Mouse (Mus musculus) fibroblast of lung, adult 2 months (primary cell): ENCODE data around the gene AU022252.
A peak's percentile ranks its signal among the peaks of the same experiment; 100 is the strongest.

Source experiments
- DNase-seq: peaks from one replicate; pipeline ENCODE4 v3.0.0-alpha.2; 2011; ENCODE audit warnings: low read depth

AU022252 gene

DNA sequence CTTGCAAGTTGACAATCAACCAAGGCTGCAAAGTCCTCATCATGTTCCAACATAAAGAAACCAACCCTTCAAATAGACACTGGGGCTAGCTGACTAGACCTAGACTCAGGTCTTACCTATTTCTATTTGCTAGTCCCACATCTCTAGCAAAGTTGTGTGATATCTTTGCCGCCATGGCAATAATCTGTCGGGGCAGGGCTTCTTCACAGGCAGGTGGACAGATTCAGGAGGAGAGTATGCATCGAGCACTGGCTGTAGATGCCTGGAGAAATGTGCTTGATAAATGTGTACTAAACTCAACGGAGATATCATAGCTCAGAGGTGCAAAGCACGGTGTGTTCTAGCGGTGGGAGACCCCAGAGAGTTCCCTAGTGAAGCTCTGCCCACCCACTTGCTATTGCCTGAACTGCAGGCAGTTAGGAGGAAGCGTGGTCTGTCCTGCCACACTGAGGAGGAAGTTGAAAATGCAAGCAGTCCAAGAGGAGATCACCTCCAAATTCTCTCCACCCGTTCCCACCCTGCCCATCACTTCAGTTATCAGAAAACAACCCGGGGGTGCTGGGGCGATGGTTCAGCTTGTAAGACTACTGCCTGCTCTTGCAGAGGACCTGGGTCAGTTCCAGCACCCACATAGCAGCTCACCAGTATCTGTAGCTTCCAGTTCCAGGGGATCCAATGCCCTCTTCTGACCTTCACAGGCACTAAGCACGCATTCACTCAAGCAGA is 44.3 kb downstream of the AU022252 start:
- DNase-seq = no peak

GRCm38 (mm10) chr4:119185771-119186170 is 46.7 kb downstream of the AU022252 start:
- no peak for DNase-seq

DNA sequence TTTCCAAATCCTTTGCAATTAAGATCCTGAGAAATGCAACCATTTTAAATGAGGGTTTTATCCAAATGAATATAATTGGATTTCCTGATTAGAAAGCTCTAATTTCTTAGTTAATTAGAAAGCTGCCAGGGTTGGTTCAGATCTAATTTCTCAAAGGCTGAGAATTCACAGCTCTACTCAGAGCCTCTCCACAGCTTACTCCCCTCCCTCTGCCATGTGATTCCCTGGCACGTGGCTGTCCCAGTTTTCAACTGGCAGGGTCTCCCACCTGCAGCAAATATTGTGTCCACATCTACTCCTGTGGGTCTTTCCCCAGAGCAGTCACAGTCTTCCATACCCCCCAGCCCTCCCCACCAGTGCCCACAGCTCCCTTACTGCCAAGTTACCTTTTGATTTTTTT is 49.0 kb downstream of the AU022252 start:
- no peak for DNase-seq

DNA sequence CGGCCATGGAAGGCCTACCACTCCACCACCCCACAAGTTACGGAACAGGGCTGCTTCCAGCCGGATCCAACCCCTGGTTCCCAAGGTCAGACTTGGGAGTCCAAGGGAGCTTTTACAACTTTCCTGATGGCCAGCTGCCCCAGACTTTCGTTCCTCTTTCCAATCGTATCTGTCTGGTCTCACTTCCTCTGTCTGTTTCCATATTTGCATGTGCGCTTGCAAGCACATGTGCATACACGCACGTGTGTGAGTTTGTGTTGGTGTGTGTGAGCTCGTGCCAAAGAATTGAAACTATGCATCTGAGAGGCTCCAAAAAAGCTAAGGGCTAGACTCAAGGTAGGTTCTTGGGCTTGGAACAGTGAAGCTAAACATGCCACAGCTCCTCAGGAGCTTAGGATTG is 51.1 kb downstream of the AU022252 start:
- no peak for DNase-seq

DNA sequence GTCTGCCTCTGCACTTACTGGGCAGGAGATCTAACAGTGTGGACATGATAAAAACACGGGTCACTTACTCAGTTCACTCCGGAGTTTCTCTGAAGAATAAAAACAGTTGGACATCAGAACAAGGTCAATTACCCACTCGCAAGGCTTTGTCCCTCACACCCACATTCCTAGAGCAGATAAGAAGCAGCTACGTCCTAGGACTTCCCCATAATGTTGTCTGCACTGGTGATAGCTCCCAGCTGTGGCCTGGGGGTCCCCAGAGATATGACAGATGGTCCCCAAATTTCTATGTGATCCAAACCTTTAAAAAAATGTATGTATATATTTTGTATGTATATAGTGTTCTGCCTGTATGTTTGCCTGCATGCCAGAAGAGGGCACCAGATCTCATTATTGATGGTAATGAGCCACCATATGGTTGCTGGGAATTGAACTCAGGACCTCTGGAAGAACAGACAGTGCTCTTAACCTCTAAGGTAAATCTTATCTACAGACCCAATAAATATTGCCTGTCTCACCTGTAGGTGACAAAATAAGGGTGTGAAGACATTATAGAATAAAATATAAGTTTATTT is 52.3 kb downstream of the AU022252 start:
- no peak for DNase-seq

DNA sequence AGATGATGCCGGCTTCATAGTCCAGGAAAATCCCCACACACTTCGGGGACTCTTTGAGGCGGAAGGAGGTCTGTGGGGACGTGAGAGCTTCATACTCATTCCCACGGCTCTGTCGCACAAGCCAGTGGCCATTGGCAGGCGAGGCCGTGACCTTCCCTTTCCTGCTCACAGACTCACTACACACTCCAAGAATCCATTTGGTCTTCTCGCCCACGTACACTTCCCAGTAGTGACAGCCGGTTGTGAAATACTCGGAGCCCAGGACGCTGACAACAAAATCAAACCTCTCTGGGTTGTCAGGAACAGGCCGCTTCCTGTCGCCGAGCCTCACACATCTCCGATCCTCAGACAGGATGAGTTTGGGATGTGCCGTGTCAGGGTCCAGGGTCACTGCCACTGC is 54.2 kb downstream of the AU022252 start:
- no peak for DNase-seq

DNA sequence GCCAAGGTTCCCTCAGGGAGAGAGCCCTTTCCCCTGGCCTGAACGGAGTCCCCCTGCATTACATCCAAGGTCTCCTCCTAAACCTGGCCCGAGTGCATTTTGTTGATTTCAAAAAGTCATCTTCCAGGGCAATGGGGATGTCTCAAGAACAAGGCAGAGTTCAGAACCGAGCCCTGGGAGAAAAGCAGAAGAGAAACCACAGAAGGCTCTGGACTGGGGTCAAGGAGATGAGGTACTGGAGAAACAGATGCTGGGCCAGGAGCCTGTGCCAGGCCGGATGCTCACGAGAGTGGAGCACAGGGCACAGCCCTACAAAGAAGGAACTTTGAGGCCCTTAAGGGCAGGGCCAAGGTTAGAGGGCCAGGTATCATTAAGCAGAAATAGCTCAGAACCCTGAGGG is 54.8 kb downstream of the AU022252 start:
- no peak for DNase-seq

DNA sequence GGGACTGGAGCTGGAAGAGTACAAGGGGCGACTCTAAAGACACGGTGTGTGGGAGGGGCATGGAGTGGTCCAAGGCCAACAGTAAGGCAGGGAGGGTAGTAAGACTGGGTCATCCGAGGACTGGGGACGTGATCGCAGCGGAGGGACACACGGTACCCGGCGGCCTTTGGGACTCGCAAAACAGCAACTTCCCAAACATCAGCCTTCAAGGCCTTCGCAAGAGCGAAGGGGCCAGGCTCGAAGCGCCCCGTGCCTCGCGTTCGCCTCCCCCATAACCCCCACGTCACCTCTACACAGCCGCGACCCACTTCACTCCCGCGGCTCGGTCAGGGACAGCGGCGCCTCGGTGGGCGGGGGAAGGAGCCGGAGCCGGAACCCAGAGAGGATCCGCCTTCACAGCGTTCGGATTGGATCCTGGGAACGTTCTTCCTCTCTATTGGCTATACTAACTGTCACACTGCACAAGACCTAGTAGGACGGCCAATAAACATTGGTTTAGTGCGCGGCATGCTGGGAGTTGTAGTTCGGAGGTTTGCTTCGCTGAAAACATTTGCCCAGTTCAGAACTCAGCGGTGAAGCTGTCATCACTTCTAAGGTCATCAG is 58.6 kb downstream of the AU022252 start, which contains the start of gene Zfp691:
TSS of gene Zfp691 (minus strand) at position 345 of the 603 bp plus-strand sequence.
- peak; percentile 95 for DNase-seq

DNA sequence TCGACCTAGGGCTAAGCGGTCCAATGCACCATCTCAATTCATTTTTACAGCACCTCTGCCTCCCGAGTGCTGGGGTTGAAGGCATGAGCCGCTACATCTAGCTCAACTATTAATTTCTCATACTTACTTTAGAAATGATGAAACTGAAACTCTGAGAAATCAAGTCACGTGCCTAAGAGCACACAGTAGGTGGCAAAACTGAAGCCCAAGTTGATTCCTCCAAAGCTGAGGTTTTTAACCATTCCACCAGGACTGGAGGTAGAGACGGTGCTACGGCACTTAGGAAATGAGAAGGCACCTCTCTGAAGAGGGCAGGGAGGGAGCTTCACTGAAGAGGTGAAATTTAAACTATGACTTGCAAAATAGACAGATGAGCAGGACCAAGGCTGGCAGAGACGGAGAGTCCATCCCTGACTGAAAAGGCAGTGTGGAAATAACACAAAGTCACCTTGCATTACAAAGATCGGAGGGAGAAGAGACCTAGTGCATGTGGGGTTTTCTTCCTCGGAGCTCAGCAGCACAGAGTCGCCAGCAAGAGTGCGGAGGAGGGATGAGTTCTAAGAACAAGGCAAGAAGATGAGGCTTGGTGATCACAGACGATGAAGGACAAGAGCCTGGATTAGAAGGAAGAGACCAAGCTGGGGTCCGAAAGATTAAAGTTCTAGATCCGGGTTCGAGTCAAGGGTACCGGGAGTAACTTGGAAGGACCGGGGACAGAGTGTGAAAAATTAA is 59.4 kb downstream of the AU022252 start:
- no peak for DNase-seq

DNA sequence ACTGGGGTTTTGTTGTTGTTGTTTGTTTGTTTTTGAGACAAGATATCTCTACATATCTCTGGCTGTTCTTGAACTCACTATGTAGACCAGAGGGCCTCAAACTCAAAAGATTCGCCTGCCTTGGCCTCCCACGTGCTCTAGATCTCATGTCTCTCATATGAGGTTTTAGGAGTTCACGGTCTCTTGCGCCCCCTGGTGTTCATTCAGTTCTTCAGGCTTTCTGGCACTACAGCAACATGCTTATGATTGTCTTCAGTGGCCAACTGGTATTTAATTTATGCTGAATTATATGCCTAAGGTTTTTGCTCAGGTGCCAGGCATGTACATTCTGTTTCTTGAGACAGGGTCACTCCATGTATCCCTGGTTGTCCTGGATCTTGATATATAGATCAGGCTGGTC is 64.8 kb downstream of the AU022252 start:
- DNase-seq = peak; percentile 53

DNA sequence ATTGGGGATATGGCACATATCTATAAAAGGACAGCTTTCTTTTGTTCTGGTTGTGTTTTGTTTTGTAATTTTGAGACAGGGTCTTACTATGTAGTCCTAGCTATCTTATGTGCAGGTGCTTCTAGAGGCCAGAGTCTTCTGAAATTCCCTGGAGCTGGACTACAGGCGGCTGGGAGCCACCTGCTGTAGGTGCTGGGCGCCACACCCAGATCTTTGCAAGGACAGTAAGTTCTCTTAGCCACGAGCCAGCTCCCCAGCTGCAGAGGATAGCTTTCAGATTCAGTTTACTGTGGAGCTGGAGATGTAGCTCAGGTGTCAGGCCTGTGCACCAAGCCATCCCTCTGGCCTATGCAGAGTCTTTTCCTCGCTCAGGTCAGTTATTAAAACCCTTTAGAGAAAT is 65.4 kb downstream of the AU022252 start:
- no peak for DNase-seq

- no peak for DNase-seq
Measured at GRCm38 (mm10) chr4:119165916-119166315, 66.6 kb downstream of the AU022252 start.

DNA sequence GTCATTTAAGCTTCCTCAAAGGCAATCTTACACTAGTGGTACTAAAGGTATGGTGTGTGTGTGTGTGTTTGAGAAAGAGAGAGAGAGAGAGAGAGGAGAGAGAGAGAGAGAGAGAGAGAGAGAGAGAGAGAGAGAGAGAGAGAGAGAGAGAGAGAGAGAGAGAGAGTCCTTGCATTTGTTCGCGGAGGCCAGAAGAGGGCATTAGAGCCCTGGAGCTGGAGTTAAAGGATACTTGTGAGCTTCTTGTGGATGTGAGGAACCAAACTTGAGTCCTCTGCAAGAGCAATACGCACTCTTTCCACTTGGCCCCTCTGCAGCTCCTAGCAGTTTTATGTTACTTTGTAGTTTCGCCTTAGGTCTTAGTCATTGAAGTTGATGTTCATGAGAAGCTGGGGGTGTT is 69.5 kb downstream of the AU022252 start:
- DNase-seq = no peak

DNA sequence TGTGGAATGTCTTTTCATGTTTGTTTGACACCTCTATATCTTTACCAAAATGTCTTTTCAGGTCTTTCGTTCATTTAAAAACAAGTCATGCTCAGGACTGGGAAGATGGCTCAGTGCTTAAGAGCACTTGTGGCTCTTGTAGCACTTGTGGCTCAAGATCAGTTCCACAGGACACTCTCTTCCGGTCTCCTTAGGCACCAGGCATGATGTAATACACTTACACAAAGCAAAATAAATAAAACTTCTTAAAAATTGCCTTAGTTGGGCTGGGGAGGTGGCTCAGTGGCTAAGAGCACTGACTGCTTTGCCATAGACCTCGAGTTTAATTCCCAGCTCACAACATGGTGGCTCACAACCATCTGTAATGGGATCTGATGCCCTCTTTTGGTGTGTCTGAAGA is 71.2 kb downstream of the AU022252 start:
- no peak for DNase-seq

- DNase-seq = no peak
Measured at GRCm38 (mm10) chr4:119157891-119158290, 74.6 kb downstream of the AU022252 start.

DNA sequence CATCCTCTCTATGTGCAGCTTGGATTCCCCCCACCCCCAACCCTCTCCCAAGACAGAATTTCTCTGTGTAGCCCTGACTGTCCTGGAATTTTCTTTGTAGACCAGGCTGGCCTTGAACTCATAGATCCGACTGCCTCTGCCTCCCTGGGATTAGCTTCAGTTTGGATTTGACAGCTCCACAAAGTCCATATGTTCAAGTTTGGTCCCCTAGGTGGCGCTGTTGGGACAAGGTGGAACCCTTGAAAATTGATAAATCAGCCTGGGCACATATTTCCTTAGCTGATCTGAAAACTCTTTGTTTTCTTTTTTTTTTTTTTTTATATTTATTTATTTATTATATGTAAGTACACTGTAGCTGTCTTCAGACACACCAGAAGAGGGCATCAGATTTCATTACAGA is 75.3 kb downstream of the AU022252 start:
- DNase-seq = no peak
